8 mouse cellular contexts compared by ENCODE assay signal in genomic region chr6:92184178-92184577, GRCm38 (mm10). TPM values are rescaled to one million over a fixed set of nuclear protein-coding genes. Genes with fewer than 3 reads are reported as not detected.
DNase-seq lines count a peak whose midpoint lies in the region; ATAC-seq and TF ChIP-seq lines count a peak whose summit lies in the region.

No protein-coding gene starts in this region.

- peak overlapping the region; percentile 87 for H3K4me3 ChIP-seq in heart, embryonic 15.5 days
- H3K4me3 ChIP-seq in G1E (ENCODE audit: low read depth, low read length) = peak overlapping the region; percentile 96
- peak overlapping the region; percentile 79 for H3K4me3 ChIP-seq in forebrain, embryonic 11.5 days (ENCODE audit: low read depth, low read length)
- H3K4me3 ChIP-seq in limb, embryonic 12.5 days (replicated peaks) = peak overlapping the region; percentile 75
- peak overlapping the region; percentile 50 for H3K4me3 ChIP-seq in neural tube, embryonic 14.5 days (ENCODE audit: low read depth, low read length)

- no peak for TF ChIP-seq CTCF in G1E (IDR thresholded peaks at IDR 0.05; ENCODE audit: low read depth, low read length)

- 4% methylated on average over 10 of the region's 10 CpGs for WGBS in heart, embryonic 15.5 days
- WGBS in forebrain, embryonic 11.5 days = 6% methylated on average over 10 of the region's 10 CpGs
- 8% methylated on average over 10 of the region's 10 CpGs for WGBS in limb, embryonic 12.5 days
- WGBS in neural tube, embryonic 14.5 days = 7% methylated on average over 10 of the region's 10 CpGs

- H3K9me3 ChIP-seq in heart, embryonic 15.5 days (replicated peaks) = no peaks in the 10 kb centered on the region
- 0 out of 2 replicates have a peak, but pooled peaks cover 2% of the 10 kb centered on the region for H3K9me3 ChIP-seq in G1E (replicated peaks)
- no peaks in the 10 kb centered on the region for H3K9me3 ChIP-seq in forebrain, embryonic 11.5 days (ENCODE audit: control insufficient read depth, low read length)
- peaks cover 11% of the 10 kb centered on the region for H3K9me3 ChIP-seq in limb, embryonic 12.5 days
- no peaks in the 10 kb centered on the region for H3K9me3 ChIP-seq in neural tube, embryonic 14.5 days (ENCODE audit: control insufficient read depth, low read length)

- peaks cover 25% of the 10 kb centered on the region for H3K36me3 ChIP-seq in heart, embryonic 15.5 days
- H3K36me3 ChIP-seq in G1E (replicated peaks) = peaks cover 67% of the 10 kb centered on the region
- peaks cover under 1% of the 10 kb centered on the region; the same call in 1 of the 2 replicates for H3K36me3 ChIP-seq in forebrain, embryonic 11.5 days (ENCODE audit: control insufficient read depth, insufficient read depth, low read length)
- peaks cover 53% of the 10 kb centered on the region for H3K36me3 ChIP-seq in limb, embryonic 12.5 days
- H3K36me3 ChIP-seq in neural tube, embryonic 14.5 days (ENCODE audit: control insufficient read depth, insufficient read depth, low read length) = peaks cover 10% of the 10 kb centered on the region

- H3K27ac ChIP-seq in heart, embryonic 15.5 days = peak overlapping the region; percentile 71; the same call in 1 of the 2 replicates
- H3K27ac ChIP-seq in forebrain, embryonic 11.5 days (ENCODE audit: low read depth, low read length) = no peak overlapping the region
- no peak overlapping the region for H3K27ac ChIP-seq in limb, embryonic 12.5 days
- H3K27ac ChIP-seq in neural tube, embryonic 14.5 days (ENCODE audit: low read depth, low read length) = peak overlapping the region; percentile 64; the same call in 1 of the 2 replicates

- peak overlapping the region; percentile 72 for H3K9ac ChIP-seq in heart, embryonic 15.5 days
- H3K9ac ChIP-seq in forebrain, embryonic 11.5 days (ENCODE audit: low read length) = peak overlapping the region; percentile 83
- H3K9ac ChIP-seq in limb, embryonic 12.5 days (replicated peaks) = peak overlapping the region; percentile 73; the same call in 1 of the 2 replicates
- H3K9ac ChIP-seq in neural tube, embryonic 14.5 days (replicated peaks; ENCODE audit: low read depth, low read length) = peak overlapping the region; percentile 64; the same call in 1 of the 2 replicates

- DNase-seq in heart, adult 9 months (ENCODE audit: low spot score in 2 of 2) = no peak
- no peak for DNase-seq in G1E (ENCODE audit: low spot score)
- no peak for DNase-seq in forebrain, embryonic 11.5 days (ENCODE audit: low spot score)
- DNase-seq in layer of hippocampus, adult 11-12 months (ENCODE audit: low spot score) = no peak
- DNase-seq in gastrocnemius, postnatal 4 days (ENCODE audit: low spot score in 2 of 2) = no peak

- peak overlapping the region; percentile 71 for H3K4me2 ChIP-seq in heart, embryonic 15.5 days
- H3K4me2 ChIP-seq in forebrain, embryonic 11.5 days (ENCODE audit: low read depth, low read length, severe bottlenecking) = peak overlapping the region; percentile 82
- H3K4me2 ChIP-seq in limb, embryonic 12.5 days = peak overlapping the region; percentile 80
- H3K4me2 ChIP-seq in neural tube, embryonic 14.5 days (ENCODE audit: low read depth, low read length) = peak overlapping the region; percentile 67

- no peak for ATAC-seq in heart, embryonic 15.5 days (replicated peaks; ENCODE audit: insufficient number of reproducible peaks, insufficient read depth, low FRiP score, low read depth)
- peak; percentile 36; the same call in 1 of the 2 replicates for ATAC-seq in G1E (ENCODE audit: extremely low read depth, insufficient number of reproducible peaks, low FRiP score, poor library complexity, severe bottlenecking)
- peak; percentile 72 for ATAC-seq in forebrain, embryonic 11.5 days (replicated peaks; ENCODE audit: low FRiP score)
- ATAC-seq in limb, embryonic 12.5 days (ENCODE audit: insufficient number of reproducible peaks, insufficient read depth, low FRiP score, low TSS enrichment, low read depth) = no peak; the same call in 1 of the 2 replicates
- ATAC-seq in neural tube, embryonic 14.5 days (ENCODE audit: low read depth) = peak; percentile 70

- H3K27me3 ChIP-seq in heart, embryonic 15.5 days = no peaks in the 10 kb centered on the region
- no peaks in the 10 kb centered on the region for H3K27me3 ChIP-seq in G1E (ENCODE audit: insufficient read depth, low read length)
- no peaks in the 10 kb centered on the region for H3K27me3 ChIP-seq in forebrain, embryonic 11.5 days (ENCODE audit: control insufficient read depth, insufficient read depth, low read length)
- H3K27me3 ChIP-seq in limb, embryonic 12.5 days = no peaks in the 10 kb centered on the region
- no peaks in the 10 kb centered on the region for H3K27me3 ChIP-seq in neural tube, embryonic 14.5 days (ENCODE audit: control insufficient read depth, insufficient read depth, low read length)

- peaks cover 9% of the 10 kb centered on the region for H3K4me1 ChIP-seq in heart, embryonic 15.5 days (replicated peaks)
- H3K4me1 ChIP-seq in G1E (ENCODE audit: insufficient read depth, low read depth, low read length) = peaks cover 42% of the 10 kb centered on the region
- H3K4me1 ChIP-seq in forebrain, embryonic 11.5 days (replicated peaks; ENCODE audit: control insufficient read depth, insufficient read depth, low read length) = peaks cover 4% of the 10 kb centered on the region; the same call in 1 of the 2 replicates
- peaks cover 13% of the 10 kb centered on the region for H3K4me1 ChIP-seq in limb, embryonic 12.5 days (replicated peaks)
- peaks cover 7% of the 10 kb centered on the region for H3K4me1 ChIP-seq in neural tube, embryonic 14.5 days (ENCODE audit: control insufficient read depth, insufficient read depth, low read length)

RNA-seq across cellular contexts. Expression of gene Mrps25, which starts 0.3 kb away (rescaled TPM):
- 74.4 and 76.7 TPM in 2 replicates for polyA plus RNA-seq in heart, embryonic 15.5 days (2015; fragmentation: Nextera tagmentation; extraction: Ambion mirVana)
- total RNA-seq in G1E (2014; fragmentation: Nextera tagmentation) (12.3 and 15.8 TPM in 2 replicates), G1E (2017) (89.3 and 105 TPM in 2 replicates)
- 9.0 and 11.9 TPM in 2 replicates for polyA plus RNA-seq in G1E (2012)
- 86.2 and 87.7 TPM in 2 replicates for polyA plus RNA-seq in forebrain, embryonic 11.5 days (2014; fragmentation: Nextera tagmentation; extraction: Ambion mirVana)
- 87.1 and 90.4 TPM in 2 replicates for polyA plus RNA-seq in limb, embryonic 12.5 days (2016; fragmentation: Nextera tagmentation; extraction: Ambion mirVana)
- 64.1 and 66.0 TPM in 2 replicates for polyA plus RNA-seq in neural tube, embryonic 14.5 days (2014; fragmentation: Nextera tagmentation; extraction: Ambion mirVana)
- 10 to 100 TPM; 34.7 to 38.6 TPM for total RNA-seq in gastrocnemius, postnatal 4 days (2021)

RNA-seq across cellular contexts. Expression of gene Rbsn, which starts 30.5 kb away (rescaled TPM):
- 14.7 and 17.2 TPM in 2 replicates for polyA plus RNA-seq in heart, embryonic 15.5 days (2015; fragmentation: Nextera tagmentation; extraction: Ambion mirVana)
- total RNA-seq in G1E (2014; fragmentation: Nextera tagmentation) (17.9 and 31.5 TPM in 2 replicates), G1E (2017) (20.1 TPM in 2 replicates)
- 5.3 and 6.2 TPM in 2 replicates for polyA plus RNA-seq in G1E (2012)
- polyA plus RNA-seq in forebrain, embryonic 11.5 days (2014; fragmentation: Nextera tagmentation; extraction: Ambion mirVana) = 20.0 and 22.2 TPM in 2 replicates
- polyA plus RNA-seq in limb, embryonic 12.5 days (2016; fragmentation: Nextera tagmentation; extraction: Ambion mirVana) = 34.0 and 38.3 TPM in 2 replicates
- polyA plus RNA-seq in neural tube, embryonic 14.5 days (2014; fragmentation: Nextera tagmentation; extraction: Ambion mirVana) = 21.7 and 27.1 TPM in 2 replicates
- total RNA-seq in gastrocnemius, postnatal 4 days (2021) = 10 to 100 TPM; 20.8 to 24.0 TPM

Comparison
In these comparisons a context has a peak if more than half of its experiments do, and no peak if none do; other contexts are left out.
1. ATAC-seq: peak in G1E (single experiment), forebrain, embryonic 11.5 days (single experiment) and neural tube, embryonic 14.5 days (single experiment); none in heart, embryonic 15.5 days (single experiment) and limb, embryonic 12.5 days (single experiment).
2. H3K27ac ChIP-seq: peak in heart, embryonic 15.5 days (single experiment) and neural tube, embryonic 14.5 days (single experiment); none in forebrain, embryonic 11.5 days (single experiment) and limb, embryonic 12.5 days (single experiment).
3. Peak in every context shown above with its lines, with median percentiles within 50 percentile points of each other: H3K4me2 ChIP-seq, H3K4me3 ChIP-seq and H3K9ac ChIP-seq.